Mouse (Mus musculus): ENCODE measurements around the gene Chrdl2.

GRCm38 (mm10) chr7:100006411-100006810 is 439 bp downstream of the Chrdl2 start:
- no peak for TF ChIP-seq CTCF (IDR thresholded peaks at IDR 0.05; ENCODE audit: extremely low read depth, insufficient read depth, insufficient read length, insufficient replicate concordance)
- TF ChIP-seq POLR2A (IDR thresholded peaks at IDR 0.05; ENCODE audit: low read depth, low read length), result no peak

Measured in spleen, adult 2 months (tissue).